Mouse (Mus musculus): ENCODE results near the gene Alyref. TPM values are rescaled to one million over a fixed set of nuclear protein-coding genes. Genes with fewer than 3 reads are reported as not detected.

Gene Alyref
- polyA plus RNA-seq, 1 experiment: 53.0 TPM

DNA sequence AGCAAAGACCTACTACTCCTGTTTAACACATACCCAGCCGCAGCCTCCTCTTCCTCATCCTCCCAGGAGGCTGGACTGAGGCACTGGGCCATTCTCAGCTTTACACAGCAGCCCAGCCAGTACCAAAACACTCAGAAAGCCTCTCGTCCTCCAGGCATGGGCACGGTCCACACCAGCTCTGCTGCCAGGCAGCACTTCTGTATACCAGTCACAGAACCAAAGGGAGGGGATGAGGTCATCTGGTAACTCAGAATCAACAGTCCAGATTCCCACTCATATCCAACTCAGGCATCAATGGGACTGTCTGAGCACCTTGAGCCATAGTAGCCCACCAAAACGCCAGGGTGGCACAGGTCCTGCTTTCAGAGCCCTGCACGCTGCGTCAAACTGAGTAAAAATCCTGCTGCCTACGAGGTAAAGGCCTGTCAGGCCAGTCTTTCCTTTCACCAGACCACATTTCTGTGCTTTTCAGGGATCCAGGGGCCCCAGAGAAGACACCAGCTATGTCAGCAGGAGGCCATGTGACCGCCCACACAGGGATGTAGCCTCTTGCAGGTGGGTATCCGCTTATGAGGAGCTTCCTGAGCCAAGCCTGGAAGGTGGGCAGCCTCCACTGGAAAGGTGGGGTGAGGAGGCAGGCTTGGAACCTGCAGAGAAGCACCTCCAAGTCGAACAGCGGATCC is 28.8 kb upstream of the Alyref start:
- DNase-seq (ENCODE audit: extremely low spot score in 1 of 2, low spot score in 1 of 2): no peak

- DNase-seq (ENCODE audit: extremely low spot score in 1 of 2, low spot score in 1 of 2): no peak
Observed at GRCm38 (mm10) chr11:120625152-120625775, 27.1 kb upstream of the Alyref start, which contains the start of gene Sirt7. Gene Sirt7, minus strand, starts transcription at chr11:120625240.

DNA sequence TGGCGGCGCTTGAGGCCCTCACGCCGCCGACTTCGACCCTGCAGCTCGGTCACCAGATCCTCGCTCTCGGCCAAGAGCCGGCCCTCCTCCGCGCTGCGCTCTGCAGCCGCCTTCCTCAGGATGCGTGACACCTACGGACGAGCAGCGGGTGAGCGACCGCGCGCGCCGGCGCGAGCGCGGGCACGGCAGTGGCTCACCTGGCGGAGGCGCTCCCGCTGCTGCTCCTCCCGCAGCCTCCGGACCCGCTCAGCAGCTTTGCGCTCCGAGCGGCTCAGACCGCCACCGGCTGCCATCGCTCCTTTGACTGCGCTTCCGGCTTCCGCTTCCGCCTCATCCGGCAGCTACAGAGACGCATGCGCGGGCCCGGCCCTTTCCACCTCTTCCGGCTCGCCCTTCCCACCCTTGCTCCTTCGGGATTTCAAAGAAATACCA is 26.5 kb upstream of the Alyref start:
- peak; percentile 65 to 90 for DNase-seq (ENCODE audit: extremely low spot score in 1 of 2, low spot score in 1 of 2)

DNA sequence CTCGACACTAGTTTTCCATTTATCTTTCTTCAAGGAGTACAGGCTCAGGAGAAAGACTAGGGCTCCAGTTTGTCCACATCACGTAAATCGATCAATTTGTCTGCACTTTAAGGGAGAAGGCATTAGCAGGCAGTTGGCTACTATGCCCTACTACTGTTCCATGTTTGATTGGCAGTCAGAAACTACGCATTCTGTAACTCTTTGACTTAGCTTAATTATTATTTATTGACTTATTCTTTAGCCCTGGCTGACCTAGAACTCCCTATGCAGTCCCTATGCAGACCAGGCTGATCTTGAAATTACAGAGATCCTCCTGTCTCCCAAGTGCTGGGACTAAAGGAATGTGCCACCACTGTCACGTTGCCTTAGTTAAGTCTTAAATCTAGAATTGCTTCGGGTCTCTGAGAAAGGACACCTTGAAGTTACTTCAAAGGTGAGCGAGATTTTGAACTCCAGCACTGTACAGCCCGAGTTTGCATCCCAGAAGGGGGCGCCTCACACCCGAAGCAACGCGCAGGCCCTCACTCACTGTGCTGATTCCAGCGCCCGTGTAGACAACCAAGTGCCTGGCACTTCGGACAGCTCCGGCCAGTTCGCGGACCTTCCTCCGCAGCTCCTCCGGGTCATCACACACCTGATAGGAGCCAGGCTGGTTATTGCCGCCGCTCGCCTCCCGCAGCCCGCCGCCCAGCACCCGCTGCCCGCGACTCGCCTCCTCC is 26.0 kb upstream of the Alyref start:
- DNase-seq (ENCODE audit: extremely low spot score in 1 of 2, low spot score in 1 of 2): peak in 1 of 2 experiments; percentile 69

DNA sequence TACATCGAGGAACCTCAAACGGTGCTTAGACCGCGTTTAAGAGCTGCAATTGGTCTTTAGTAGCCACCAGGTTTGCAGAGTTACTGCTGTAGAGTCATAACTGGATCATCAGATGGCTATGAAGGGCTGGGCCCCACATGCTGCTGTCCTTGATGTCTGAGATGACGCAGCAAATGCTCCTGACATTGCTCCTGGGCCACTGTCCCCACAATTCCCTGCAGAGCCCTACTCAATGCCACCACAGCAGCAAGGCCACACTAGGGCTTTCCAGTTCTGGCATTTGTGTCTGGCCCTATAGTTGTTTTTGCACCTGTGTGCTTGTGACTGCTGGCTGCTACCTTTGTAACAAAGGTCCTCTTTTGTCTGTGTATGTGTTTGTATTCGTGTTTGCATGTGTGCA is 24.6 kb upstream of the Alyref start:
- no peak for DNase-seq (ENCODE audit: extremely low spot score in 1 of 2, low spot score in 1 of 2)

- no peak for DNase-seq (ENCODE audit: extremely low spot score in 1 of 2, low spot score in 1 of 2)
Observed at GRCm38 (mm10) chr11:120620195-120620594, 22.0 kb upstream of the Alyref start.

- DNase-seq (ENCODE audit: extremely low spot score in 1 of 2, low spot score in 1 of 2): no peak
Observed at GRCm38 (mm10) chr11:120618619-120619535, 20.7 kb upstream of the Alyref start.

- peak; percentile 79 to 93 for DNase-seq (ENCODE audit: extremely low spot score in 1 of 2, low spot score in 1 of 2)
Observed at GRCm38 (mm10) chr11:120617519-120618112, 19.5 kb upstream of the Alyref start, which contains the start of gene Pcyt2. Gene Pcyt2, minus strand, starts transcription at chr11:120617936.

DNA sequence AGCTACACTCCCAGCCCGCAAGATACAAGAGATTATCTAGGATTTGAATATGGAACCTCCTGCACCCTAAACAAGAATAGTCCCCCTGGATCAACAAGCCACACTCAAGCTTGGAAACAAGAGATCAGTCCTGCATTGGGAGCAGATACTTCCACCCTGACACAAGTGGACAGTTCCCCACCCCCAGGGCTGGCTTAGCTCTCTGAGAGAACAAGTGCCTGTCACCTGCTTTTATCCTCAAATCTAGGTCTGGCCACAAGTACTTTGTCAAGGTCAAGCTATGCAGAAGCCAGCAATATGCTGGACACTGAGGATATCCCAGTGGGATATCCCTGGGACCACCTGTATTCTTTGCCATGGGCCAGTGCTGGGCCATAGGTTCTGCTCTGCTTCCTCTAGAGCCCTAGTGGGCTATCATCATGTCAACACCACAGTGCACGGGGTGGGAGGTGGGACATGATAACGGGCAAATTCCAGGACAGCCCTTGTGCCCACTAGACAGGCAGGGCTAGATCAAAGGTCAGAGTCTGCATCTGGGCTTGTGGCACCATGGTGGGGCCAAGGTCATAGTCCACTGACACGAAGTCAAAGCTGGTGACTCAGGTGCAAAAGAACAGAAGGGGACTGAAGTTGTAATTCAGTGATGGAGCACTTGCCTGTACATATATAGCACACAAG is 18.6 kb upstream of the Alyref start:
- no peak for DNase-seq (ENCODE audit: extremely low spot score in 1 of 2, low spot score in 1 of 2)

DNA sequence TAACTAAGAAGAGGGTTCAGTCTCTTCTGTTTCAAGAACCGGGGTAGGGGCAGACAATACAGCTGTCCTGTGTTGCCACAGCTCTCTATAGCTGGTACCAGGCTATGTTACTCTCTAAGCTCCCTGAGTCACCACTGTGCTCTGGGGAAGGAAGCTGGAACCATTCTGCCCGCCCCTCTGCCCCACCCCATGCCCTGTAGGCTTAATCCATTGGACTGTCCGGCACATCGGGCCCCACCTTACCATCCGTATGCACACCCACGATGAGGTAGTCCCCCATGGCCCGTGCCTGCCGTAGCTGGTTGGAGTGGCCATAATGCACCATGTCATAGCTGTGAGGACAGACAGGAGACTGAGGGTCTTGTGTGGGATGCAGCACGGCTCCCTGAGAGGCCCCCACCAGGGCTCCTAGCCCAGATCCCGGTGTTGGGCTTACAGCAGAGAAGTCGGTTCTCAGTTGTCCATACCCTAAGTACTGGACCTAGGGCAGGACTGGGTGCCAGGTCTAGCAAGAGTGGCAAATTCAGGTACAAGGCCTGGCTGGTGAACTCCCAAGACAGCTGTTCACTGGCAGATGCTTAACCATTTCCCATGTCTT is 17.5 kb upstream of the Alyref start:
- no peak for DNase-seq (ENCODE audit: extremely low spot score in 1 of 2, low spot score in 1 of 2)

- DNase-seq (ENCODE audit: extremely low spot score in 1 of 2, low spot score in 1 of 2): no peak
Observed at GRCm38 (mm10) chr11:120615167-120615566, 17.0 kb upstream of the Alyref start.

DNA sequence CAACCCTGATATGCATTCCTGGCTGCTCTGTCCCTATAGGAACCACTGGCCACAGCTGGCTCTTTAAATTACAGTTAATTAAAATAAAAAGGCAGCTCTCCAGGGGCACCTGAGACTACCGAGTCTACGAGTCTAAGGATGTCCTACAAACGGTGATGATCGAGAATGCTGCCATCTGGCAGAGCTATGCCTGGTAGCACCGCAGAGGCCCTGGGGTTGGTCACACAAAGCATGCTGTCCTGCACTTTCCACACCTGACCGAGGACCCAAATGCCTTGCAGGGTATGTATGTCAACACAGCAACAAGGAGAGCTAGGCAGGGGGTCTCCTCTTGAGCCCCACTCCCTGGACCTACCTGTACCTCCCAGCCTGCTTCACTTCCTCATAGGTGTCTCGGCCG is 15.8 kb upstream of the Alyref start:
- DNase-seq (ENCODE audit: extremely low spot score in 1 of 2, low spot score in 1 of 2): no peak

DNA sequence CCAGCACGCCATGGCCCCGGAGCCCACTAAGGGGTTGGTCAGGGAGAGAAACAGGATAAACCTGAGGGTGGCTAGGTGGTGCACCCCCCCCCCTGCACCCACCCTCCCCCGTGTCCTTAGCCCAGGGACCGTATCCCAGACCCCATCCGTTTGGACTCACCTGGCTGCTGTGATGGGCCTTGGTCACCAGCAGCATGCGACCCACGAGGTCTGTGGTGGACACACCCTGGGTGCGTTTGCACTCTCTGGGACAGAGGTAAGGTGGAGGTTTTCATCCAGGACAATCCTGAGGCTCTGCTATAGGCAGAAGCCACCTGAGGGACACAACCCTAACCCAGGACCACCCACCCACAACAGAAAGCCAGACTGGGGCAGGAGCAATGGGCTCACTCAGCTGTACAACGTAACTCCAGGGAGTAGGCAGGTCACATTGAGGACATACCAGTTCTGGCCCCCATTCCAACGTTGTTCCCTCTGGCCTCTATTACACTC is 15.4 kb upstream of the Alyref start:
- DNase-seq (ENCODE audit: extremely low spot score in 1 of 2, low spot score in 1 of 2): no peak

GRCm38 (mm10) chr11:120612763-120613162 is 14.6 kb upstream of the Alyref start:
- DNase-seq (ENCODE audit: extremely low spot score in 1 of 2, low spot score in 1 of 2): peak in 1 of 2 experiments; percentile 75

DNA sequence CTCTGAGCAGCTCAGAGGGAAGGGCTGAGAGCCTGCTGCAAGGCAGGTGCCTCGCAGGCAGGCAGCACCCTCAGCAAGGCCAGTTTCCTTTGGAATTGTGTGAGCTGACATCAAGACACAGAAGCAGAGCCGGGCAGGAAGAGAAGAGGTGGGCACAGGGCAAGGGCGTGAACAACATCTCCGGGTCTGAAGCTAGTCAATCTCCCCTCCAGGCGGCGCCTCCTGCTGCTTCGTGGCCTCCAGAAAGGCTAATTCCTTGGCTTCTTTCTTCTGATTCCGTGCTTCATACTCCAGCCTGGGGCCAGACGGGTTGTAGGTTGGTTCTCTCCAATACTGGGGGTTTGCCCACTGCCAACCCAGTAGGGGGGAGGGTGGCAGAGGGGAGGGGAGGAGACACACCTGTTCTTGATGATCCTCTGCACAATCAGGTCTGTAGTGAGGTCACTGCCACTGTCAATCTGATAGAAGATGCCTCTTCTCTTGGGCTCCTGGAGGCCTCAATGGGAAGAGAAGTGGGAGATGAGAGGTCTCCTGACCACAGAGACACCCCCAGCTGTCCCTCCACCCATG is 12.4 kb upstream of the Alyref start:
- DNase-seq (ENCODE audit: extremely low spot score in 1 of 2, low spot score in 1 of 2): no peak

DNA sequence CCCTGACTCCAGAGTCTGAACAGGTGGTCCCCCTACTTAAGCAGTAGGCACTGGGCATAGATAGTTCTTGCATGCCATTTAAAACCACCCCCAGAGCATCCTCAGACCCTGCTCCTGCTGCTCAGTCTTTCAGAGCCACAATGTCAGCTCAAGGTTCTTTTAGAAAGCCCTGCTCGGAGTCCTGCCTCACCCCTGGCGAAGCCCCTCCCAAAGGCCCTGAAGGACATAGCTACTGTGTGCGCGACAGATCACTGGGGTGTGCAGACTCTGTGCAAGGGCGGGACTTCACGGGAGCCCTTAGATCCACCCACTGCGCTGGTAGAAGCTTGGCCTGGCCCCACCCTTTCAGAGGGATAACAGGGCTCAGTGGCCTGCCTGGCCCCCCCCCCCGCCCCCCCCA is 11.1 kb upstream of the Alyref start:
- DNase-seq (ENCODE audit: extremely low spot score in 1 of 2, low spot score in 1 of 2): no peak

- no peak for DNase-seq (ENCODE audit: extremely low spot score in 1 of 2, low spot score in 1 of 2)
Observed at GRCm38 (mm10) chr11:120608241-120609034, 10.3 kb upstream of the Alyref start, which contains the start of gene Npb. Gene Npb, plus strand, starts transcription at chr11:120608477.

GRCm38 (mm10) chr11:120606764-120607163 is 8.6 kb upstream of the Alyref start:
- no peak for DNase-seq (ENCODE audit: extremely low spot score in 1 of 2, low spot score in 1 of 2)

All from frontal cortex, adult 2 months (tissue).